Mouse (Mus musculus) kidney, postnatal 0 days (tissue): ENCODE measurements around the gene Fam104a. TPM values are rescaled to one million over a fixed set of nuclear protein-coding genes. Genes with fewer than 3 reads are reported as not detected.

Experiments used
- ATAC-seq: fragments of 200-750 bp; cut with Nextera tagmentation; replicated peaks from 2 replicates; pipeline ENCODE4 v1.8.0; 2017; ENCODE audit warnings: low read depth, moderate number of reproducible peaks, moderate TSS enrichment, moderate library complexity; ENCODE audit not compliant: low FRiP score
- DNase-seq: peaks from one replicate; pipeline ENCODE4 v3.0.0-alpha.2; 2016; ENCODE audit warnings: low spot score
- H3K27ac ChIP-seq: fragments of 300-500 bp; sonication (generic); 2 replicates; pipeline ENCODE4 v1.5.1; 2014; ENCODE audit warnings: mild to moderate bottlenecking
- H3K27me3 ChIP-seq: fragments of 300-500 bp; sonication (generic); 2 replicates; pipeline ENCODE4 v1.6.1; 2014; ENCODE audit warnings: low read length, mixed read lengths; ENCODE audit not compliant: insufficient read depth
- H3K36me3 ChIP-seq: fragments of 300-500 bp; sonication (generic); 2 replicates; pipeline ENCODE4 v1.6.1; 2014; ENCODE audit warnings: low read length, mixed read lengths; ENCODE audit not compliant: insufficient read depth
- H3K4me1 ChIP-seq: fragments of 300-500 bp; sonication (generic); replicated peaks from 2 replicates; pipeline ENCODE4 v1.6.1; 2014; ENCODE audit warnings: antibody characterized with exemption, low read length, mixed read lengths; ENCODE audit not compliant: insufficient read depth
- H3K4me2 ChIP-seq: fragments of 300-500 bp; sonication (generic); 2 replicates; pipeline ENCODE4 v1.6.1; 2014; ENCODE audit warnings: mild to moderate bottlenecking, low read length, moderate library complexity, mixed read lengths
- H3K4me3 ChIP-seq: fragments of 300-500 bp; sonication (generic); replicated peaks from 2 replicates; pipeline ENCODE4 v1.5.1; 2014; ENCODE audit warnings: low read depth, low read length
- H3K9ac ChIP-seq: fragments of 300-500 bp; sonication (generic); 2 replicates; pipeline ENCODE4 v1.6.1; 2014; ENCODE audit warnings: low read depth, low read length
- H3K9me3 ChIP-seq: fragments of 300-500 bp; sonication (generic); replicated peaks from 2 replicates; pipeline ENCODE4 v1.6.1; 2016; ENCODE audit warnings: low read length, inconsistent platforms, mixed read lengths
- CTCF ChIP-seq: IDR thresholded peaks from 2 replicates; pipeline ENCODE4 v1.5.1; 2016; ENCODE audit warnings: antibody characterized with exemption, low read depth, mild to moderate bottlenecking, moderate library complexity
- WGBS: fragments of 180-500 bp; shearing (Covaris S2); extraction: QIAGEN DNeasy Blood & Tissue Kit; methylation state at CpG from one replicate; pipeline ENCODE4 v1.1.7; 2014; 5-methylcytosine and 5-hydroxymethylcytosine counted together
- polyA plus RNA-seq: library from polyadenylated mRNA; unstranded; fragments of >200 nt; fragmentation: Nextera tagmentation; extraction: Ambion mirVana; gene quantifications from 2 replicates; pipeline ENCODE4 v1.2.1, GENCODE M21; 2015

Gene Fam104a
- polyA plus RNA-seq, 1 experiment from 2014 or later = 49.7 TPM

GRCm38 (mm10) chr11:113715078-113715674 lies 31.2 kb upstream of the Fam104a start:
- DNase-seq (no peak), ATAC-seq (no peak)
- Histone ChIP-seq H3K4me3 (no peak overlapping the region), H3K27ac (no peak overlapping the region), H3K9ac (no peak overlapping the region), H3K27me3 (no peaks in the 10 kb centered on the region), H3K4me1 (peaks cover 10% of the 10 kb centered on the region; the same call in 1 of the 2 replicates), H3K36me3 (no peaks in the 10 kb centered on the region), H3K9me3 (no peaks in the 10 kb centered on the region), H3K4me2 (no peak overlapping the region)
- 68% methylated on average over 7 of the region's 7 CpGs for WGBS
- TF ChIP-seq CTCF = peak; percentile 44

GRCm38 (mm10) chr11:113711061-113711460 lies 27.1 kb upstream of the Fam104a start:
- no peaks in the 10 kb centered on the region for H3K9me3 ChIP-seq
- DNase-seq (no peak), ATAC-seq (no peak)
- no peak overlapping the region for H3K4me3 ChIP-seq
- H3K4me2 ChIP-seq = no peak overlapping the region
- no peaks in the 10 kb centered on the region for H3K36me3 ChIP-seq
- TF ChIP-seq CTCF = no peak
- H3K27ac ChIP-seq = no peak overlapping the region
- H3K4me1 ChIP-seq = peaks cover 13% of the 10 kb centered on the region; the same call in 1 of the 2 replicates
- no peak overlapping the region for H3K9ac ChIP-seq
- 80% methylated on average over 1 of the region's 1 CpGs for WGBS
- no peaks in the 10 kb centered on the region for H3K27me3 ChIP-seq

- peak overlapping the region; percentile 23; the same call in 1 of the 2 replicates for H3K4me2 ChIP-seq
- no peaks in the 10 kb centered on the region for H3K27me3 ChIP-seq
- TF ChIP-seq CTCF = no peak
- WGBS = 11% methylated on average over 10 of the region's 10 CpGs
- peaks cover 13% of the 10 kb centered on the region; the same call in 1 of the 2 replicates for H3K4me1 ChIP-seq
- H3K36me3 ChIP-seq = no peaks in the 10 kb centered on the region
- H3K27ac ChIP-seq = peak overlapping the region; percentile 85
- no peak overlapping the region for H3K4me3 ChIP-seq
- DNase-seq (peak; percentile 65), ATAC-seq (no peak; the same call in 1 of the 2 replicates)
- H3K9me3 ChIP-seq = no peaks in the 10 kb centered on the region
- H3K9ac ChIP-seq = peak overlapping the region; percentile 46; the same call in 1 of the 2 replicates
These were observed 26.4 kb upstream of the Fam104a start for GRCm38 (mm10) chr11:113710257-113710777.

GRCm38 (mm10) chr11:113709731-113710256 lies 25.8 kb upstream of the Fam104a start, which contains the start of gene Cpsf4l:
TSS of gene Cpsf4l (minus strand) at chr11:113710017.
- DNase-seq (no peak), ATAC-seq (no peak; the same call in 1 of the 2 replicates)
- peak within 1 kb of the TSS; percentile 85 for H3K27ac ChIP-seq
- H3K4me2 ChIP-seq = peak within 1 kb of the TSS; percentile 23; the same call in 1 of the 2 replicates
- H3K4me1 ChIP-seq = peaks cover 13% of the 10 kb centered on the region; the same call in 1 of the 2 replicates
- H3K36me3 ChIP-seq = no peaks in the 10 kb centered on the region
- H3K9me3 ChIP-seq = no peaks in the 10 kb centered on the region
- H3K4me3 ChIP-seq = no peak within 1 kb of the TSS
- no peaks in the 10 kb centered on the region for H3K27me3 ChIP-seq
- peak within 1 kb of the TSS; percentile 46; the same call in 1 of the 2 replicates for H3K9ac ChIP-seq
- no peak for TF ChIP-seq CTCF
- WGBS = 13% methylated on average over 11 of the region's 11 CpGs

GRCm38 (mm10) chr11:113709272-113709671 lies 25.3 kb upstream of the Fam104a start:
- Histone ChIP-seq H3K36me3 (no peaks in the 10 kb centered on the region), H3K4me3 (no peak overlapping the region), H3K27me3 (no peaks in the 10 kb centered on the region), H3K9me3 (no peaks in the 10 kb centered on the region), H3K27ac (no peak overlapping the region), H3K4me2 (no peak overlapping the region), H3K4me1 (peaks cover 13% of the 10 kb centered on the region; the same call in 1 of the 2 replicates), H3K9ac (0 out of 2 replicates have a peak overlapping the region, but pooled peaks have one; percentile 4)
- TF ChIP-seq CTCF = no peak
- ATAC-seq (no peak), DNase-seq (no peak)
- WGBS = 34% methylated on average over 15 of the region's 15 CpGs

GRCm38 (mm10) chr11:113708629-113709213 lies 24.8 kb upstream of the Fam104a start:
- TF ChIP-seq CTCF = no peak
- H3K36me3 ChIP-seq = no peaks in the 10 kb centered on the region
- no peak overlapping the region for H3K27ac ChIP-seq
- ATAC-seq = no peak
- H3K27me3 ChIP-seq = no peaks in the 10 kb centered on the region
- H3K4me3 ChIP-seq = no peak overlapping the region
- no peaks in the 10 kb centered on the region for H3K9me3 ChIP-seq
- no peak overlapping the region for H3K4me2 ChIP-seq
- DNase-seq = no peak
- 0 out of 2 replicates have a peak overlapping the region, but pooled peaks have one; percentile 4 for H3K9ac ChIP-seq
- 59% methylated on average over 19 of the region's 19 CpGs for WGBS
- peaks cover 13% of the 10 kb centered on the region; the same call in 1 of the 2 replicates for H3K4me1 ChIP-seq
